Mouse (Mus musculus) left cerebral cortex, postnatal 36 days (tissue): Measurements from ENCODE around the gene Ntpcr. TPM values are rescaled to one million over a fixed set of nuclear protein-coding genes. Genes with fewer than 3 reads are reported as not detected.

ENCODE experiments used
- DNase-seq, 2 experiments: peaks; one replicate each; pipeline ENCODE4 v3.0.0; 2021 to 2022; ENCODE audit warnings: low spot score in 2 of 2, mixed read lengths in 1 of 2
- intact Hi-C: fragments of 180-260 bp; cut with DNase I; formaldehyde crosslinking; loops from one replicate; pipeline ENCODE4 v1.15.1; 2025
- total RNA-seq, 2 experiments: library from RNA; stranded (reverse); gene quantifications; 2 replicates each; pipeline ENCODE4 v1.2.3; 2021

The Ntpcr gene
- total RNA-seq, 2 experiments from 2014 or later: 23.1 to 23.8 TPM

DNA sequence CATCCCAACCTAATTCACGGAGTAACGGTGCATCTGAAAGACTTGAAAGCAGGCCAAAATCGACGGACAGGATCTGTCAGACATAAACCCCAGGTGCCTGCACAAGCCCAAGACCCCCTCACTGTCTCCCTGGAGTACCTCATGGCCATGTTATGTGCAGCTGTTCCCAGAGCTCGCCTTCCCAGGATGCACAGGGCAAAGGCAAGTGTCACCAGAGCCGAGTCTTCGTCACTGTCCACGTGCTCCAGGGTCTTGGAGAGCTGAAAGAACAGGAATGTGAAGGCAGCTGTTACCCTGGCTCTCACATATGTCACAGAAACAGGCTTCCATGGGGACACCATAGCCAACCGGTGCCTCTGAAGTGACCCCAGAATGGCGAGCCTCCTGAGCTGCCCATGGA is 38.3 kb downstream of the Ntpcr start:
- intact Hi-C loops: no loop called here
- no peak for DNase-seq

DNA sequence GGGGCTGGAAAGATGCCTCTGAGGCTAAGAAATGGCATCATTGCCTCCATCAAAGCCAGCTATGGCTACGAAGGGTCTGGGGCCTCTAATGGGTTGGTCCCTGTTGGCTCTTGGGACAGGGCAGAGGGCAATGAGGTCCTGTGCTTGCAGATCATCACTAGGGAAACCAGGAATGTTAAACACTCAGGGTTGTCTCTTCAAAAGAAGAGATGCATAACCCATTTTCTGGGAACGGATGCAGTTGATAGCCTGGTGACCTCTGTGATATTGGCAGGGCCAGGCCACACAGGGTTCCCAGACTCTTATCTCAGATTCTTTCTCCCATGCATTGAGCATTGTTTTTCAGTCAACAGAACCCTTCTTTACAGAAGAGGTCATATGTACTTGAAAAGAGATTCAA is 42.5 kb downstream of the Ntpcr start:
- intact Hi-C loops: no loop called here
- DNase-seq: no peak

DNA sequence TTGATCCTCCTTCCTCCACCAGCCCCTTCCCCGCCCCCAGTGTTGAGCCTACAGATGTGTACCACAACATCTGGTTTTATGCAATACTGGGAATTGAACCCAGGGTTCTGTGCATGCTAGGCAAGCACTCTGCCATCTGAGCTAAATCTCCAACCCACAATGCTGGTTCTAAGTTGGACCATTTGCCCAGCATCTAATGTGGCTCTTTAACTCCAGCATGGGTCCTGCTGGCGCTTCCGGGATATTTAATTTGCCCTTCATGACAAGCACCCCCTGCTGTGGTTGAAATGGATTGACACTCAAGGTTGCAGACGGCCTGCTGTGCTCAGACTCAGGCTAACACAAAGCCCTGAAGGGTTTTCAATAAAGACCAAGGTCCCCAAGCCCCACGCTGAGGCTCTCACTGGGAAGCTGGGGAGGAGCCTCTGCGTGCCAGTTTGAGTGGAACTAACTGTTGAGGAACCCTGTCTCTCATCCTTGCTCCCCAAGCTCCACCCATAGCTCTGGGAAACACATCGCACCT is 43.6 kb downstream of the Ntpcr start:
- intact Hi-C loops: no loop called here
- no peak for DNase-seq

- intact Hi-C loops: no loop called here
- DNase-seq: no peak
These were observed 45.3 kb downstream of the Ntpcr start for GRCm38 (mm10) chr8:125775031-125775430.

DNA sequence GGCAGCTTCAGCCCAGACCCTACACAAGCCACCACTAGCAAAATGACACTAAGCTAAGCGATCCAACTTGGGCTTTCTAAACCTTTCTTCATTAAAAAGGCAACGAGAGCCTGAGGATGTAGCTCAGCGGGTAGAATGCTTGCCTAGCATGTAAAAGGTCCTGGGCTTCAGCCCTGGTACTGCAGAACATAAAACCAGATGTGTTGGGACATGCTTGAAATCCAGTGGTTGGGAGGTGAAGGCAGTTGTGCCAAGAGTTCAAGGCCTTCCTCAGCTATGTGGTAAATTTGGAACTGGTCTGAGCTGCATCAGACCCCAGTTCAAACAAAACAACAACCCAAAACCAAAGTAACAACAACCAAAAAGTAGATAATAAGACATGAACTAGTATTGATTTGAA is 46.6 kb downstream of the Ntpcr start:
- intact Hi-C loops: no loop called here
- DNase-seq: no peak

DNA sequence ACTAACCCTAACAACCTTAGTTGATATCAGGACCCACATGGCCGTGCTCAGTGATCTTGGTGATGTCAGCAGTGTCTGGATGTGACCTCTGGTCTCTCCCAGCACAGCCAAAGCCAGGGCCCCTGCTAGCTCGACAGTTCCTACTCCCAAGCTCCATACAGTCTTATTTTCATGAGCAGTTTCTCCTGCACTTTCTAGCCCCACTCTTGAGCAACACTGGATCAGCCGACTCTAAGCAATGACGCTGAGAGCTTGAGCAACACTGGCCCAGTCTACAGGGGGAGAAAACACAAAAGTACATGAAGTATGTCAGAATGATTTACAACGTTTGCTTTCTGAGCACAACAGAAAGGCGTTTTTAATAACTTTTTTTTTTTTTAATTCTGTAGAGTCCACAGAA is 47.0 kb downstream of the Ntpcr start:
- intact Hi-C loops: no loop called here
- DNase-seq: no peak

DNA sequence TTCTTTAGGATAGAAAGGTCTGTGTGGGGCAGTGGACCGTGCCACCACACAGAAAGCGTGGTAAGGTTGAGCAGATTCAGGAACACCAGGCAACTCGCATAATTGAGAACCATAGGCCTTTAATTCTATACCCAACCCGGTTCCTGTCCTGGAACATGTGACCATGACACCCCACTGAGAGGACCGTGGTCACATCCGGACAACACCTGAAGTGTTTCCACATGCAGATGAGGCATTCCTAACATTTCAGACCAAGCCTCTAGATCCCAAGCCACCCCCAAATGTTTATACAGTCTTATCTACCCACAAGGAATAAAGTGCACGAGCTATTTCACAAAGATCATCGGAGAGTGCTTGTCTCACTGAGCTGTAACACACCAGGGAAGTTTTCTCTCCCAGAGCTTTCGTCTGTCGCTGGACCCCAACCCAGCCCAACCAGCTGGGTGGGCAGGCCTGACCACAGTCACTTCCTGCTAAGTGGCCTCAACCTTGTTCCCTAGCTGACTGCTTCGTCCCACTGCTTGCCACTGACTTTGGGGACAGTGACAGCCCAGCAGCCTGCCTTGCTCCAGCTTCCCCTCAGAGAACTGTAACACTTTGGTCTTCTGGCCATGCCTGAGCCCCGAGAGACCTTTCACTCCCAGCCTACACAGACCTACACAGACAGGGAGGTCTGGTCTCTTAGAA is 47.9 kb downstream of the Ntpcr start:
- no peak for DNase-seq
- intact Hi-C loops: no loop called here

- intact Hi-C loops: no loop called here
- DNase-seq: no peak
These were observed 49.2 kb downstream of the Ntpcr start for GRCm38 (mm10) chr8:125778919-125779318.

DNA sequence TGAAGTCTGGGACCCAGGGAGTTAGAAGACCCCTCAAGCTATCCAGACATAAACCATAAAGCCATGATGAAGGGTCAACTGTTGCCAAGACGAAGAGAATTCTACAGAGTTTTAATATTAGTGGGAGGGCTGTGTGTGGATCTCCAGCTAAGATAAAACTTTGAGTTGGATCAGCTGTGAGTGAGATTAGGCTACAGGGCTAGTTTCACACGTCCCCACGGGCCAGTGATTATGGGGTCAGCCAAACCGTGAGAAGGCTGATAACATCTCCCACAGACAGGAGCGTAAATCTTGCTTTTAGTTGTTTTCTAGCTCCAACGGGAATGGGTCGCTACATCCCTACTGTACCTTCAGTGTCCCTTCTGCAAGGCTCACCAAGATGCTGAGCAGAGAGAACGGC is 49.9 kb downstream of the Ntpcr start:
- no peak for DNase-seq
- intact Hi-C loops: no loop called here

DNA sequence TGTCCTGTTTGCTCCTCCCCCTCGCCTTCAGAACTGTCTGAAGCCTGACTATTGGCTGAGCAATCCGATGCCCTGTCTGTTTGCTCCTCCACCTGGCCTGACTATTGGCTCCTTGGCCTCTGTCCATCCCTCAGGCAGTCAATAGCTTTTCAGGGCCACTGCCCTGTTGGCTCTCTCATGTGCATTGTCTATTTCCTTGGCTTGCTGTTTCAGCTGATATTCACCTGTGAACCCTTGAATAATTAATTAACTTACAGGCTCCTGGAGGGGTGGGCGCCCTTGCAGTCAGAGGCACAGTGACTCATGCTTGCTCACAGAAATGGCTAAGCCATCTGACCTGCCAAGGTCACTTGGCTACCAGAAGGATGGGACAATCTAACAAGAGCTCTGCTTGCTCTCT is 52.4 kb downstream of the Ntpcr start:
- intact Hi-C loops: no loop called here
- no peak for DNase-seq

DNA sequence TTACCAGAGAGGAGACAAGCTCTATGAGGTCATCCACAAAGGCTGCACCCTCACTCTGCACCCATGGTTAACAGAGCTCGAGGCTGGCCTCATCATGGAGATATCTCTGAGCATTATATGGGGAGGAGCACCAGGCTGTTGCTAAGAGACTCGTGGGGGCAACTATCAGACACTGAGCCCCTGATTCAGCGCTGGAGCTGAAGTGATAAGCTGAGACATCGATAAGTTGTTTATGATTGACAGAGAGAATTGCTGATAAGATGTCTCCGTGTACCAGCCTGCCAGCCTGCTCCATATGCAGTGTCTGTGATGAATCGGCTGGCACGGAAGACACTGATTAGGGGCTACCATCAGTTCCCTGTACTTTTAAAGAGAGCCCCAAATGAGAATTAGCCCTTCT is 57.1 kb downstream of the Ntpcr start:
- no peak for DNase-seq
- intact Hi-C loops: no loop called here

- DNase-seq: no peak
- intact Hi-C loops: no loop called here
These were observed 63.2 kb downstream of the Ntpcr start for GRCm38 (mm10) chr8:125792816-125793455.

- intact Hi-C loops: no loop called here
- DNase-seq: no peak
These were observed 65.6 kb downstream of the Ntpcr start for GRCm38 (mm10) chr8:125795341-125795740.

DNA sequence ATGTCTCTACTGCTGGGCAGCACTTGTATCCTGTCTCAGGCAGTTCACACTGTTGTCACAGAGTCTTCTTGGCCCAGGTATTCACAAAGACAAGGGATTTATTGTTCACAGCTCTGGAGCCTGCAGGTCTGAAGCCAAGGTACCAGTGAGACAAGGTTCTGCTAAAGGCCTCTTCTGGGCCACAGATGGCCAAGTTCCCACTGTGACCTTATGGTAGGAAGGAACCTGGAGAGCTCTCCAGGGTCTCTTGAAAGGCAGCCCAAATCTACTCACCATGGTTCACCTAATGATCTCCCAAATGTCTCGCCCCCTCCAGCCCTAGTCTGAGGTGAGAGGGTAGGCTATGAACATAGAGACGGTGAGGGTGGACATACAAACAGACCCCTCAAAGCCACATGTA is 67.2 kb downstream of the Ntpcr start:
- no peak for DNase-seq
- intact Hi-C loops: no loop called here

Other genes with a start within 250 kb of the Ntpcr start
- 10 to 100 TPM; 39.6 to 42.0 TPM for gene Sipa1l2, start 160.2 kb upstream of the Ntpcr start, total RNA-seq
- 1 to 10 TPM; 3.6 to 5.3 TPM for gene Map10, start 60.1 kb upstream of the Ntpcr start, total RNA-seq
- gene Pcnx2, start 168.4 kb downstream of the Ntpcr start, total RNA-seq: 10 to 100 TPM; 87.6 to 97.2 TPM
- 1 to 10 TPM; 1.9 to 2.9 TPM for gene Map3k21, start 180.5 kb downstream of the Ntpcr start, total RNA-seq